Mouse (Mus musculus) hindbrain, embryonic 13.5 days (tissue): Measurements from ENCODE around the gene Slc30a3. TPM values are rescaled to one million over a fixed set of nuclear protein-coding genes. Genes with fewer than 3 reads are reported as not detected.

Source experiments
- polyA plus RNA-seq: library from polyadenylated mRNA; unstranded; fragments of >200 nt; fragmentation: Nextera tagmentation; extraction: Ambion mirVana; gene quantifications from 2 replicates; pipeline ENCODE4 v1.2.1, GENCODE M21; 2015

Gene Slc30a3
- polyA plus RNA-seq, 1 experiment from 2014 or later: 30.5 TPM

Other genes with a start within 250 kb of the Slc30a3 start
- gene Tmem214, start 240.2 kb downstream of the Slc30a3 start, polyA plus RNA-seq: 59.5 and 61.9 TPM in 2 replicates
- gene Agbl5, start 219.5 kb downstream of the Slc30a3 start, polyA plus RNA-seq: 23.6 and 24.8 TPM in 2 replicates
- gene Ost4, start 200.4 kb downstream of the Slc30a3 start, polyA plus RNA-seq: 272 and 289 TPM in 2 replicates
- 23.6 and 30.2 TPM in 2 replicates for gene Emilin1, start 194.8 kb downstream of the Slc30a3 start, polyA plus RNA-seq
- gene Khk, start 186.8 kb downstream of the Slc30a3 start, polyA plus RNA-seq: 8.7 and 9.1 TPM in 2 replicates
- 30.3 and 34.1 TPM in 2 replicates for gene Cgref1, start 162.6 kb downstream of the Slc30a3 start, polyA plus RNA-seq
- gene Preb, start 147.9 kb downstream of the Slc30a3 start, polyA plus RNA-seq: 110 and 112 TPM in 2 replicates
- gene Tcf23, start 139.6 kb downstream of the Slc30a3 start, polyA plus RNA-seq: 0.04 TPM in 1 of 2 replicates, not detected in the other
- 165 and 184 TPM in 2 replicates for gene Atraid, start 59.9 kb downstream of the Slc30a3 start, polyA plus RNA-seq
- 18.1 and 20.3 TPM in 2 replicates for gene Slc5a6, start 59.3 kb downstream of the Slc30a3 start, polyA plus RNA-seq
- gene Cad, start 53.5 kb downstream of the Slc30a3 start, polyA plus RNA-seq: 13.7 and 14.7 TPM in 2 replicates
- not detected in 2 replicates for gene Dnajc5g, start 2.0 kb downstream of the Slc30a3 start, polyA plus RNA-seq
- 0.16 TPM in 1 of 2 replicates, not detected in the other for gene Trim54, start 8.5 kb upstream of the Slc30a3 start, polyA plus RNA-seq
- not detected in 2 replicates for gene Ucn, start 30.6 kb upstream of the Slc30a3 start, polyA plus RNA-seq
- 54.2 and 58.2 TPM in 2 replicates for gene Mpv17, start 46.0 kb upstream of the Slc30a3 start, polyA plus RNA-seq
- gene Gm29609, start 71.7 kb upstream of the Slc30a3 start, polyA plus RNA-seq: 0.78 and 1.8 TPM in 2 replicates
- gene Gtf3c2, start 71.9 kb upstream of the Slc30a3 start, polyA plus RNA-seq: 67.5 and 72.2 TPM in 2 replicates
- gene Snx17, start 85.0 kb upstream of the Slc30a3 start, polyA plus RNA-seq: 126 TPM in 2 replicates
- 77.0 and 77.9 TPM in 2 replicates for gene Eif2b4, start 85.2 kb upstream of the Slc30a3 start, polyA plus RNA-seq
- gene Zfp513, start 94.1 kb upstream of the Slc30a3 start, polyA plus RNA-seq: 13.8 and 15.7 TPM in 2 replicates
- gene Ppm1g, start 112.5 kb upstream of the Slc30a3 start, polyA plus RNA-seq: 168 and 173 TPM in 2 replicates
- 150 and 161 TPM in 2 replicates for gene Nrbp1, start 132.6 kb upstream of the Slc30a3 start, polyA plus RNA-seq
- gene Gm9970, start 133.0 kb upstream of the Slc30a3 start, polyA plus RNA-seq: 0.65 TPM in 1 of 2 replicates, not detected in the other
- gene Krtcap3, start 143.5 kb upstream of the Slc30a3 start, polyA plus RNA-seq: 2.7 and 3.2 TPM in 2 replicates
- 33.3 and 34.6 TPM in 2 replicates for gene Ift172, start 182.9 kb upstream of the Slc30a3 start, polyA plus RNA-seq
- gene Fndc4, start 187.8 kb upstream of the Slc30a3 start, polyA plus RNA-seq: 67.4 and 79.7 TPM in 2 replicates
- gene Gckr, start 189.2 kb upstream of the Slc30a3 start, polyA plus RNA-seq: 0.17 and 0.48 TPM in 2 replicates